Mouse (Mus musculus) cortical plate, adult 2 months (tissue): ENCODE measurements around the gene Txndc9.

Experiments
- CTCF ChIP-seq: fragments of 200-500 bp; IDR thresholded peaks from 2 replicates; pipeline ENCODE4 v1.5.1; 2011; ENCODE audit warnings: mild to moderate bottlenecking, control low read depth, low read length; ENCODE audit not compliant: insufficient read depth; ENCODE audit errors: extremely low read depth
- POLR2A ChIP-seq: fragments of 200-500 bp; IDR thresholded peaks from 2 replicates; pipeline ENCODE4 v1.6.1; 2011; ENCODE audit warnings: mild to moderate bottlenecking, low read length, control low read depth; ENCODE audit not compliant: insufficient read depth; ENCODE audit errors: extremely low read depth

DNA sequence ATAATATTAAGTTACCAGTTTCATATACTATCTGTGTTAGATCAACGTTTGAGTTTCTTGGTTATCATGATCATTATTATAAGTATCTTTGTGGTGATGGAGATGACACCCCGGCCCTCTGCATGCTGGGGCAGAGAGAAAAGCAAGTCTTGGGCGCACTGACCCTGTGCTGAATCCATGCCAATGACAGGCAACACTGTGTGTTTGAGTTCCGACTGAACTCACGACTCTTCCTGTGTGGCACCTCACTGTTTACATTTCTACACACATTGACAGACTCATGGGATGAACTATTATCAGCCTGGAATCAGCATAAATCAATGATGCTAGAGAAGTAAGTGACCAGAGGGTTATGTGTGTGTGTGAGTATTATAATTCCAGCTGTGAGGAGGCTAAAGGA, 9.8 kb downstream of the Txndc9 start:
- TF ChIP-seq POLR2A (no peak), CTCF (no peak)
